Mouse (Mus musculus) central nervous system, embryonic 14 days (tissue): ENCODE measurements around the gene Ifnar1. TPM values are rescaled to one million over a fixed set of nuclear protein-coding genes. Genes with fewer than 3 reads are reported as not detected.

Experiments
- polyA plus RNA-seq: library from polyadenylated mRNA; depleted of rRNA; stranded (reverse); fragments of >200 nt; gene quantifications from 2 replicates; pipeline ENCODE4 v1.2.3, GENCODE M21; 2012; rRNA removed

Ifnar1 gene
- polyA plus RNA-seq: 44.4 and 44.8 TPM in 2 replicates

DNA sequence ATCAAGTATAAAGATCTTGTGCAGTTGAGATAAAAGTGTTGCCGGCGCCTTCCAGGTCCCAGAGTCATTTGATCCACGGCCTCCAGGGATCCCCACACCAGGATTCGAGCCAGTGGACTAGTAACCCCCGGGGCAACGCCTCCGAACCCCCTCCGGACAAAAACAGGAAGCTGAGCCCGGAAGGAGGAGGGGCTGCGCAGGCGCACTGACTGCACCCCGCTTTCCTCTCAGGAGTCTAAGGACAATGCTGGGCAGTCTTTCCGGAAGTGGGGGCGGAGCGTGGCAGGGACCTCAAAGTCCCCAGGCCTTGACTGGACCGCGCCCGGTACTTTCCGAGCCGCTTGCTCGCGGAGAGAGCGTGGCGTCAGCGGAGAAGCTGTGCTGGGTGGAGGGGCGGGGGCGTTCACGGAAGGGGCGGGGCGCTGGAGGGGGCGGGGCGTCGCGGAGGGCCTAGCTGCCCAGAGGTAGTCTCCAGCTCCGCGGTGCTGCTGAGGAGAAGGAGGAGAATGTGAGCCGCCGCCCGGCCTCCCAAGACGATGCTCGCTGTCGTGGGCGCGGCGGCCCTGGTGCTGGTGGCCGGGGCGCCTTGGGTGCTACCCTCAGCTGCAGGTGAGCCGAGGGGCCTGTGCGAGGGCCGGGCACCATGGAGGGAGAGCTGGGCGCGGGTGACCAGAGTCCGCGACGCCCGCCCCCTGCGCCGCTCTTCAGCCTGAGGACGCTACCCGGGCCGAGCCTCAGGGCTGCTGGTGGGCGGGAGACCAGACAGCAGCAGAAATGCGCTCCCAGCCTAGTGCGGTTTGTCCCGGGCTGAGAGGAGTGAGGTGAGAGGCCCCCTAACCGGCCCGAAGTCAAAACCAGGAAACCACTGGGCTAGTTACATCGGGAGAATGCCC is at the start of gene Ifnar1:
Gene Ifnar1 (plus strand): TSS at position 431 of the 893 bp plus-strand sequence.

DNA sequence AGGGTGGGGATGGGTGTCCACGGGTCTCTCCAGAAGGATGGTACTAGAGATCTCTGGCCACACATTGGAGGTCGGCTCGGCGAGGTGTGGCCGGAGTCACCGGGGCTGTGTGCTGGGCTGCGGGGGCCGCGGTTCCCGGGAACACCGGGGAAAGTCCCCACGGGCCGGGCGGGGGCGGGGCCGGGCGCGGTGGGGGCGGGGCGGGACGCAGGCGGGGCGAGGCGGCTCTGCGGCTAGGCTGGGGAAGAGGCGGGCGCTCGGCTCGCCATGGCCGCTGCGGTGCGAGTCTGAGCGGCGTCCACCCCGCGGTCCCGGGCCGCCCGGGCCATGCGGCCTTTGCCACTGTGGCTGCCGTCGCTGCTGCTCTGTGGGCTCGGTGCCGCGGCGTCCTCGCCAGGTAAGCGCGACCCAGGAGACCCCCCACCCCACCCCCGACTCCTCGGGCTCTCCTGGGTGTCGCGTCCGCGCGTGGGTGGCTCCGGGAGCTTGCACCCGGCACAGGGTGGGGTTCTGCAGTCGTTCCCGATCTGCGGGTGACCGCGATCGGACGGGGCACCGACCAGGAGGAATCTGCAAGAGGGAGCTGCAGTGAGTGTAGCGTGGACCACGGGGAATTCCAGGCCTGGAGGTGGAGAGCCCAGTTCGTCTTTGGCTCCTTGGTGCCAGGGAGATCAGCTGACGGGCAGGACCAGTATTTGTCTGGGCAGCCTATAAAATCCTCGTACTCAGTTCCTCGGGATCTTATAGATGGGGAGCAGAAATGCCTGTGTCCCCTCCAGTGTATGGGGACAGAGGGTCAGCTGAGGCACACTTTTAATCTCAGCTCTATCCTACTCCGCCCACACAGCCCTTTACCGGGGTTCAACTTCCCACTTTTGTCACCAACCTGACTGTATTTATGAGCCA is 62.1 kb downstream of the Ifnar1 start, which contains the start of gene Ifngr2:
Gene Ifngr2 (plus strand): TSS at position 237 of the 906 bp plus-strand sequence.

Other genes starting within 250 kb of the Ifnar1 start
- gene Olig1, start 215.5 kb upstream of the Ifnar1 start, polyA plus RNA-seq: 28.7 and 34.1 TPM in 2 replicates
- 26.0 and 28.7 TPM in 2 replicates for gene Ifnar2, start 112.5 kb upstream of the Ifnar1 start, polyA plus RNA-seq
- not detected in 2 replicates for gene Gm21970, start 93.5 kb upstream of the Ifnar1 start, polyA plus RNA-seq
- 6.2 and 8.4 TPM in 2 replicates for gene Il10rb, start 79.1 kb upstream of the Ifnar1 start, polyA plus RNA-seq
- 26.4 and 27.1 TPM in 2 replicates for gene Ifngr2, start 61.8 kb downstream of the Ifnar1 start, polyA plus RNA-seq
- gene Tmem50b, start 112.6 kb downstream of the Ifnar1 start, polyA plus RNA-seq: 44.4 and 48.9 TPM in 2 replicates
- gene Dnajc28, start 133.8 kb downstream of the Ifnar1 start, polyA plus RNA-seq: 3.9 and 4.2 TPM in 2 replicates
- gene Gart, start 161.7 kb downstream of the Ifnar1 start, polyA plus RNA-seq: 69.1 and 69.3 TPM in 2 replicates
- 346 and 354 TPM in 2 replicates for gene Son, start 162.3 kb downstream of the Ifnar1 start, polyA plus RNA-seq
- gene Donson, start 203.5 kb downstream of the Ifnar1 start, polyA plus RNA-seq: 39.1 and 41.5 TPM in 2 replicates
- 72.3 and 80.8 TPM in 2 replicates for gene Cryzl1, start 243.7 kb downstream of the Ifnar1 start, polyA plus RNA-seq
- 76.2 and 88.3 TPM in 2 replicates for gene Itsn1, start 244.0 kb downstream of the Ifnar1 start, polyA plus RNA-seq